Mouse (Mus musculus) limb, embryonic 14.5 days (tissue): ENCODE measurements at regions not wholly inside any gene's neighbourhood (a gene's known extent, or its start where the extent isn't known, plus 50 kb on each side); places are given as distances from the start of the nearest gene placed in this dataset.

Source experiments
- ATAC-seq: fragments of 200-750 bp; cut with Nextera tagmentation; 2 replicates; pipeline ENCODE4 v1.8.0; 2017; ENCODE audit warnings: low read depth, moderate number of reproducible peaks, moderate TSS enrichment; ENCODE audit not compliant: low FRiP score
- DNase-seq: peaks from one replicate; pipeline ENCODE4 v3.0.0-alpha.2; 2015; ENCODE audit warnings: low spot score
- H3K27ac ChIP-seq: fragments of 300-500 bp; sonication (generic); replicated peaks from 2 replicates; pipeline ENCODE4 v1.5.1; 2014; ENCODE audit warnings: low read depth, mild to moderate bottlenecking, low read length, moderate library complexity, mixed read lengths
- H3K27me3 ChIP-seq: fragments of 300-500 bp; sonication (generic); 2 replicates; pipeline ENCODE4 v1.6.1; 2014; ENCODE audit warnings: low read length, mixed read lengths; ENCODE audit not compliant: control insufficient read depth, insufficient read depth
- H3K36me3 ChIP-seq: fragments of 300-500 bp; sonication (generic); 2 replicates; pipeline ENCODE4 v1.6.1; 2014; ENCODE audit warnings: mild to moderate bottlenecking, low read length, moderate library complexity, mixed read lengths; ENCODE audit not compliant: control insufficient read depth, insufficient read depth
- H3K4me1 ChIP-seq: fragments of 300-500 bp; sonication (generic); 2 replicates; pipeline ENCODE4 v1.6.1; 2014; ENCODE audit warnings: antibody characterized with exemption, low read length, mixed read lengths; ENCODE audit not compliant: control insufficient read depth, insufficient read depth
- H3K4me2 ChIP-seq: fragments of 300-500 bp; sonication (generic); replicated peaks from 2 replicates; pipeline ENCODE4 v1.6.1; 2014; ENCODE audit warnings: low read depth, mild to moderate bottlenecking, low read length, moderate library complexity; ENCODE audit not compliant: severe bottlenecking
- H3K4me3 ChIP-seq: fragments of 300-500 bp; sonication (generic); replicated peaks from 2 replicates; pipeline ENCODE4 v1.5.1; 2014; ENCODE audit warnings: low read length
- H3K9ac ChIP-seq: fragments of 300-500 bp; sonication (generic); 2 replicates; pipeline ENCODE4 v1.6.1; 2014; ENCODE audit warnings: mild to moderate bottlenecking, low read depth, low read length, moderate library complexity; ENCODE audit not compliant: severe bottlenecking
- H3K9me3 ChIP-seq: fragments of 300-500 bp; sonication (generic); 2 replicates; pipeline ENCODE4 v1.6.1; 2016; ENCODE audit warnings: low read length; ENCODE audit not compliant: control insufficient read depth
- POLR2A ChIP-seq: fragments of 200-500 bp; IDR thresholded peaks from 2 replicates; pipeline ENCODE4 v1.8.0; 2012; ENCODE audit warnings: inconsistent platforms, mild to moderate bottlenecking, moderate library complexity, borderline replicate concordance; ENCODE audit not compliant: insufficient read depth, insufficient read length; ENCODE audit errors: extremely low read depth
- WGBS: fragments of 180-500 bp; shearing (Covaris S2); extraction: QIAGEN DNeasy Blood & Tissue Kit; methylation state at CpG from one replicate; pipeline ENCODE4 v1.1.7; 2014; 5-methylcytosine and 5-hydroxymethylcytosine counted together

DNA sequence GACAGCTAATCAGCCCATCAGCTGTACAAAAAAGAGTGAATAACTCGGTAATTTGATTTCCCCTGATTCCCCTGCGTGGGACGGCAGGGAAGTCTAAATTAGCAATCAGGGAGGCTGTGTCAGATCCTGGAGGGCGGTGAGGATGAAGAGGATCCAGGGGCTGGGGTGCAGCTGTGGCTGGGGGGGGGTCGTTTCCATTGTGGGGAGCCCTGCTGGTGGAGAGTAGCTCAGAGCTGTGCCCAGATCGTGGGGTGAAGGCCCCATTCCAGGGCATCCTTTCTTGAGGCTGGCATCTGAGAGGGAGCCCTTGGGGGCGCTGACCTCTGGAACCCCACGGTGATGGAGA is 155.3 kb upstream of the Zc3h12a start:
- DNase-seq (no peak), ATAC-seq (no peak)
- H3K9ac ChIP-seq: no peak overlapping the region
- H3K27me3 ChIP-seq: no peaks in the 10 kb centered on the region
- H3K4me3 ChIP-seq: no peak overlapping the region
- TF ChIP-seq POLR2A: no peak
- WGBS: 33% methylated on average over 8 of the region's 8 CpGs
- H3K9me3 ChIP-seq: no peaks in the 10 kb centered on the region
- no peaks in the 10 kb centered on the region for H3K4me1 ChIP-seq
- H3K36me3 ChIP-seq: no peaks in the 10 kb centered on the region
- no peak overlapping the region for H3K4me2 ChIP-seq
- no peak overlapping the region for H3K27ac ChIP-seq

DNA sequence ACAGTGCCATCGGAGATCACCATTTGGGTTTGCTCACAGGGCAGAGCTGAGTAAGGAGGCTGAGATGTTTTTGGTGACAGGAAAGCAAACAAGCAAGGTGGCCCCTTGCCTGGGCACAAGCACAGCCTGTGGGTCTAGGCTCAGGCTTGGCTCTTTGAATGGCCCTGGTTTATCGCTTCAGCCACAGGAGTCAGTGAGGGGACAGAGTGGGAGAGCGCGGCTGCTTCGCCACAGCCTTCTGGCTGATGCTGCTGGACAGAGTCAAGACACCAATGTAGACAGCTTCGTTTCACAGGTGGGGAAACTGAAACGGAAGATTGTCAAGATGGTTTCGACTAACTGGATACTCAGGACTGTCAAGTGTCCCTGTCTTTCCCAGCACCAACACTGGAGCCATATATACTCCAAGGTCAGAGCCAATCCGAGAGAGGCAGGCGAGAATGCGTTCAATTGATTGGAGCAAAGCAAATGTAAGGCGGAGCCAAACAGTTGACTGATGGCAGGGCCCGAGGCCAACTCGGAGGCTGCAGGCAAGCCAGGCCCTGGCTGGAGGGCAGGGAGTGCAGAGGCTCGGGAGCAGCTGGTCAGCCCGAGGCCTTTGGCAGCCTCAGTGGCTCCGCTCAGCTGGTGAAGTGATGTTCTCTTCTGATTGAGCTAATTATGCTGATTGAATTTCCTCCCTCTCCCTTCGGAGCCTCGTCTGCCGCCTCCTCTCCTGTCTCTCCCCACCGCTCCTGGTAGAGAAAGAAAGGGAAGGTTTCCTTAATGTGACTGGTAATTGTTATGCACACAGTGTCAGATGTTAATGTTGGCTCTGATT is 154.7 kb upstream of the Zc3h12a start:
- no peaks in the 10 kb centered on the region for H3K36me3 ChIP-seq
- 16% methylated on average over 18 of the region's 21 CpGs for WGBS
- no peak overlapping the region for H3K9ac ChIP-seq
- ATAC-seq (peak; percentile 70; the same call in 1 of the 2 replicates), DNase-seq (peak; percentile 13)
- no peak for TF ChIP-seq POLR2A
- H3K27me3 ChIP-seq: no peaks in the 10 kb centered on the region
- no peaks in the 10 kb centered on the region for H3K9me3 ChIP-seq
- no peak overlapping the region for H3K27ac ChIP-seq
- H3K4me1 ChIP-seq: no peaks in the 10 kb centered on the region
- H3K4me3 ChIP-seq: no peak overlapping the region
- no peak overlapping the region for H3K4me2 ChIP-seq

DNA sequence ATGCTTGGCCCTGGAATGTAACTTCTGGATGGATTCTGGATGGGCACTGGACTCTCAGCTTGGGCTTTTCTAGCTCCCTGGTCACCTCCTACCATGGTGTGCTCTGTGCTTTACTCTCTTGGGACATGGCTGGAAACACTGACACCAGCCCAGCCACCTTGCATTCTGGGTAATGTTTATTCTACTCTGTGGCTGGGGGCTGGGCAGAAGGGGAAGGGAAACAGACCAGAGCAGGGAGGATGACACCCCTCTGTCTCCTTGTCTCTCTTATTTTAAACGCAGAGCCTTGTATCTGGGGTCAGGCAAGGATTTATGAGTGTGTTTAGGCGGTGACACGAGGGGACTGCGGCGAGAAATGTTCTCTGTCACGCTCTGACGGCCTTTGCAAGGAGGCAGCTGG is 151.5 kb upstream of the Zc3h12a start:
- 52% methylated on average over 7 of the region's 7 CpGs for WGBS
- TF ChIP-seq POLR2A: no peak
- no peak overlapping the region for H3K9ac ChIP-seq
- peaks cover 14% of the 10 kb centered on the region; the same call in 1 of the 2 replicates for H3K27me3 ChIP-seq
- DNase-seq (no peak), ATAC-seq (no peak)
- H3K27ac ChIP-seq: no peak overlapping the region
- H3K4me2 ChIP-seq: no peak overlapping the region
- no peaks in the 10 kb centered on the region for H3K9me3 ChIP-seq
- no peak overlapping the region for H3K4me3 ChIP-seq
- H3K36me3 ChIP-seq: no peaks in the 10 kb centered on the region
- H3K4me1 ChIP-seq: no peaks in the 10 kb centered on the region

DNA sequence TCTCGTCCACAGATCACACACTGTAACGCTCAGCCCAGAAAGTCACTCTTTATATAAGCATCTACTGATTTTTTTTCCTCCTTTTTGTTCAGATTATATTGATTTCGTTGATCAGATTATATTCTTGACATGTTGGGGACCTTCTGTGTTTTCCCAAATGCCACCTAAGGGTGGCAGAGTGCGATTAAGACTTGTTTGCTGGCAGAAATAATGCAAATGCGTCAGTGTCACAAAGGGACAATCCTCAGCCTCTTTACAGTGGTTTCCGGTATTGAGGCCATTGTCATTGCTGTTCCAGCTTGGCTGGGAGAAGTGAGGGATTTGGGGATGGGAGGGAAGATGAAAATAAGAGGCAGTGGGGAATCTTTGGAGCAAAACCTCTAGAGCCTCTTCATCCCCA is 149.2 kb upstream of the Zc3h12a start:
- ATAC-seq: no peak
- WGBS: 74% methylated on average over 6 of the region's 6 CpGs
- Histone ChIP-seq H3K9ac (no peak overlapping the region), H3K4me1 (no peaks in the 10 kb centered on the region), H3K27ac (no peak overlapping the region), H3K4me2 (no peak overlapping the region), H3K4me3 (no peak overlapping the region), H3K27me3 (peaks cover 14% of the 10 kb centered on the region; the same call in 1 of the 2 replicates), H3K9me3 (no peaks in the 10 kb centered on the region), H3K36me3 (no peaks in the 10 kb centered on the region)
- TF ChIP-seq POLR2A: no peak
- DNase-seq: no peak

DNA sequence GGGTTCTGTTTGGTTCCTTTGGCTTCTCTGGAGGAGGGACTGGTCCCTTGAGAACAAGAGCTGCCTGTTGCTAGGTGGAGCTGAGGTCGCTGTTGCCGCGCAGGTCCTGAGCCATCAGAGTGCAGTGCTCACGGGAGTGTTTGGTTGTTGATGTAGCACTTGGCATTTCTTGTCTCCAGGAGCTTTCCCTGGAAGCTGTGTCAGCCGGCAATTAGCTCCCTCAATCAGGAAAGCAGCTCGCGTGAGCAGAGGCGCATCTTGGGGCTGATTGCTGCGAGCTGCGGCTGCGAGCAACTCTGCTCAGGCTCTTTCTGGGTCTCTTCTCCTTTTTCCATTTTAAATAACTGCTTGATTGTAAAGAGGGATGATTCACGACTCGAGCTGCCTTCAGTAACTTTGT is 147.6 kb upstream of the Zc3h12a start:
- H3K9me3 ChIP-seq: no peaks in the 10 kb centered on the region
- DNase-seq (no peak), ATAC-seq (no peak)
- WGBS: 0% methylated on average over 13 of the region's 13 CpGs
- no peak overlapping the region for H3K9ac ChIP-seq
- no peak overlapping the region for H3K27ac ChIP-seq
- H3K4me1 ChIP-seq: no peaks in the 10 kb centered on the region
- no peaks in the 10 kb centered on the region for H3K36me3 ChIP-seq
- no peak overlapping the region for H3K4me2 ChIP-seq
- TF ChIP-seq POLR2A: no peak
- peaks cover 14% of the 10 kb centered on the region; the same call in 1 of the 2 replicates for H3K27me3 ChIP-seq
- no peak overlapping the region for H3K4me3 ChIP-seq

DNA sequence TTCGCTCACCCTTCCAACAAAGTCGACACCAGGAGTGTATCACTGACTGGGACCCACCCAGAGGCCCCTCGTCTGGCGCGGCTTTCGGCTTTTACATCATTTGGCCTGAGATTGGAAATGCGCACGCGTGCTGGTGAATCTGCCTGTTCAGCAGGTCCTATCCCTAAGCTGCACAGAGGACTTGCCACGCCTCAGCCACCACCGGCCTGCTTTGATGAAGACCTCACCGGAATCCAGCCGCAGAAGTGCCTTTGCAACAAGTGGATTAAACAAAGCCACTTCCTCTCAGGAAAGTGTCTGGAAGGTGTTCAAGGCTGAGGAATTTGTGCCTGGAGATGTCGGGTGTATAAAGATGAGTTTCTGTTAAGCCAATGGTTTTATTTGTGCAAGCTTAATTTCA is 143.3 kb upstream of the Zc3h12a start:
- Histone ChIP-seq H3K9me3 (no peaks in the 10 kb centered on the region), H3K4me2 (no peak overlapping the region), H3K27me3 (peaks cover 8% of the 10 kb centered on the region; the same call in 1 of the 2 replicates), H3K4me3 (no peak overlapping the region), H3K36me3 (no peaks in the 10 kb centered on the region), H3K4me1 (no peaks in the 10 kb centered on the region), H3K27ac (no peak overlapping the region), H3K9ac (no peak overlapping the region)
- DNase-seq (no peak), ATAC-seq (no peak)
- no peak for TF ChIP-seq POLR2A
- 79% methylated on average over 14 of the region's 14 CpGs for WGBS
